Mouse (Mus musculus) brain, adult 10 weeks (tissue): ENCODE data around the gene Cd59b. TPM values are rescaled to one million over a fixed set of nuclear protein-coding genes. Genes with fewer than 3 reads are reported as not detected.

Experiments used
- polyA plus RNA-seq: library from polyadenylated mRNA; stranded (reverse); fragments of 350-450 nt; fragmentation: Illumina TruSeq; extraction: RNeasy Lipid Tissue Mini Kit (QIAGEN cat#74804); gene quantifications from one replicate; pipeline ENCODE4 v1.2.3, GENCODE M21; 2015; ENCODE audit warnings: low read depth, low replicate concordance

Cd59b gene
- polyA plus RNA-seq = 4.8 TPM

GRCm38 (mm10) chr2:104069704-104070185, at the start of gene Cd59b:
Gene Cd59b (plus strand): TSS chr2:104069849.

GRCm38 (mm10) chr2:104027458-104028138, 42.1 kb upstream of the Cd59b start, which contains the start of gene Fbxo3:
Gene Fbxo3 (plus strand): TSS chr2:104027721.

GRCm38 (mm10) chr2:104028139-104028723, 41.4 kb upstream of the Cd59b start, which contains the start of gene 4931422A03Rik:
Gene 4931422A03Rik (minus strand): TSS chr2:104028361.

GRCm38 (mm10) chr2:104065526-104065925, 4.1 kb upstream of the Cd59b start, which contains the start of gene Gm10912:
Gene Gm10912 (plus strand): TSS chr2:104065826.

GRCm38 (mm10) chr2:104068450-104068849, 1.2 kb upstream of the Cd59b start, which contains the start of gene Gm10799:
Gene Gm10799 (minus strand): TSS chr2:104068550.

GRCm38 (mm10) chr2:104095741-104096213, 26.1 kb downstream of the Cd59b start, which contains the start of gene Cd59a:
Gene Cd59a (plus strand): TSS chr2:104095801.

GRCm38 (mm10) chr2:104122505-104123378, 53.1 kb downstream of the Cd59b start, which contains the start of gene A930018P22Rik:
Gene A930018P22Rik (plus strand): TSS chr2:104122769.

Other genes starting within 250 kb of the Cd59b start
- gene Lmo2, start 111.9 kb upstream of the Cd59b start, polyA plus RNA-seq = 28.9 TPM
- 65.7 TPM for gene Fbxo3, start 42.1 kb upstream of the Cd59b start, polyA plus RNA-seq
- gene 4931422A03Rik, start 41.5 kb upstream of the Cd59b start, polyA plus RNA-seq = not detected
- 0.45 TPM for gene Gm10912, start 4.0 kb upstream of the Cd59b start, polyA plus RNA-seq
- gene Gm10799, start 1.3 kb upstream of the Cd59b start, polyA plus RNA-seq = not detected
- 12.8 TPM for gene Cd59a, start 26.0 kb downstream of the Cd59b start, polyA plus RNA-seq
- not detected for gene A930018P22Rik, start 52.9 kb downstream of the Cd59b start, polyA plus RNA-seq